In genomic region chr13:44788352-44789125, GRCm38 (mm10) we compare ENCODE assay signal across 10 mouse cellular contexts.
"Had no signal": no experiment of that assay in that cellular context is flagged by ENCODE, and none has a peak within 500 bp of the region (broad histone marks: within the 10 kb centered on the region; RNA-seq: fewer than 3 reads in every experiment).

No protein-coding gene starts in this region.

- DNase-seq: kidney, postnatal 25 days; lung, embryonic 14.5 days; lung, postnatal 10 days; lung, postnatal 4 days; right cerebral cortex, postnatal 14 days; thymus, postnatal 36 days had no signal

- H3K27me3 ChIP-seq: limb, embryonic 15.5 days; liver, embryonic 12.5 days; midbrain, embryonic 12.5 days had no signal

- H3K4me2 ChIP-seq: limb, embryonic 15.5 days; liver, embryonic 12.5 days; lung, embryonic 14.5 days; midbrain, embryonic 12.5 days had no signal

- H3K4me3 ChIP-seq: left cerebral cortex, adult 2 months; limb, embryonic 15.5 days; liver, embryonic 12.5 days; midbrain, embryonic 12.5 days had no signal

- H3K9me3 ChIP-seq: limb, embryonic 15.5 days; liver, embryonic 12.5 days; midbrain, embryonic 12.5 days had no signal

- H3K27ac ChIP-seq: left cerebral cortex, adult 2 months; limb, embryonic 15.5 days; liver, embryonic 12.5 days; midbrain, embryonic 12.5 days had no signal

- H3K36me3 ChIP-seq: limb, embryonic 15.5 days; midbrain, embryonic 12.5 days had no signal

- H3K9ac ChIP-seq: limb, embryonic 15.5 days; liver, embryonic 12.5 days; lung, embryonic 14.5 days; midbrain, embryonic 12.5 days had no signal

- ATAC-seq: liver, embryonic 12.5 days had no signal
